Mouse (Mus musculus) liver (tissue): ENCODE results near the gene Angptl6.
A peak's percentile ranks its signal among the peaks of the same experiment; 100 is the strongest.

Source experiments
- DNase-seq: peaks from one replicate; pipeline ENCODE4 v3.0.0-alpha.2; 2020; ENCODE audit warnings: mixed read lengths

Angptl6 gene

GRCm38 (mm10) chr9:20879097-20879792 is at the start of gene Angptl6:
Angptl6 (minus strand) TSS chr9:20879727.
- no peak for DNase-seq

- DNase-seq: no peak
These were observed 43.7 kb upstream of the Angptl6 start for GRCm38 (mm10) chr9:20923258-20923657.

DNA sequence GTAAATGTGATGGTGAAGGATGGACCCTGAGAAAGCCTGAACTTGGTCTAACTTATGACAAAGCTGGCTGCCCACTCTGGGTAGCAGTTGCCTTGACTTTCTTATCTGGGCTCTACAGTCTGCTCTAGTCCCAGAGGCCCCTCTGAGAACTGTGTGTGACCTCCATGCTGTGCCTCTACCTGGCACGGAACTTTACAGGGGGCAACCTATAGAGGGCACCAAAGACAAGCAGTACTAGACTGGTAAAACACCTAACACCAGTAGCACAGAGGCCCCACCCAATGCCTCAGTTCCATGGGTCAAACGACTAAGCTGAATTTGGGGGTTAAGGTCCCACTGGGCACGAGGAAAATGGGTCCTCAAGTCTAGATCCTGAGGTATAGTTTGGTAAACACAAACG is 36.6 kb upstream of the Angptl6 start:
- DNase-seq: peak; percentile 45

DNA sequence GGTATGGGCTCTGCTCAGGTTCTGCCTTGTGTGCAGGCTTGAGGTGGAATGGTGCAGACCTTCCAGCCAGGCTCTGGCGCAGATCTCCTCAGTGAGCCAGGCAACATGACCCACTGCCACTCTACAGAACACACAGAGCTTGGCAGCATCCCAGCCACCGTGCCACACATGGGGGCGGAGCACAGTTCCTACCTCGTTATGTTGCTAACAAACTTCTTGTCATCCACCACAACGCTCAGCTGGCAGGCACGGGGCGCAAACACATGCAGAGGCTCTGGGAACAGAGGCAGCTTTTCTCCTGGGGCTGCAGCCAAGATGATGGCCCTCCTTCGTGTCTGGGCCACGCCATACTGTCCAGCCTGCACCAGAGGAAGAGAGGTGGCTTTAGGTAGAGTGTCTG is 30.4 kb upstream of the Angptl6 start:
- DNase-seq: no peak

DNA sequence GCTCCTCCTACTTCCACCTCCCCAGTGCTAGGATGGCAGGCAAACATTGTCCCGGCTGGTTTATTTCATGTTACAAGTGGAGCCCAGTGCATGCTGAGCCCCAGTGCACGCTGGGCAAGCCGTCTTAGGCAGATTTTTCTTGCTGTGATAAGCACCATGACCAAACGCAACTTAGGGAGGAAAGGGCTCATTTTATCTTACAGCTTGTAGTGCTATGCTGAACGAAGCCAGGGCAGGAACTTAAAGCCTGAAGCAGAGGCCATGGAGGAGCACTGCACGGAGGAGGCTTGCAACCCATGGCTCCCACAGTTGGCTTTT is 22.6 kb upstream of the Angptl6 start:
- no peak for DNase-seq

DNA sequence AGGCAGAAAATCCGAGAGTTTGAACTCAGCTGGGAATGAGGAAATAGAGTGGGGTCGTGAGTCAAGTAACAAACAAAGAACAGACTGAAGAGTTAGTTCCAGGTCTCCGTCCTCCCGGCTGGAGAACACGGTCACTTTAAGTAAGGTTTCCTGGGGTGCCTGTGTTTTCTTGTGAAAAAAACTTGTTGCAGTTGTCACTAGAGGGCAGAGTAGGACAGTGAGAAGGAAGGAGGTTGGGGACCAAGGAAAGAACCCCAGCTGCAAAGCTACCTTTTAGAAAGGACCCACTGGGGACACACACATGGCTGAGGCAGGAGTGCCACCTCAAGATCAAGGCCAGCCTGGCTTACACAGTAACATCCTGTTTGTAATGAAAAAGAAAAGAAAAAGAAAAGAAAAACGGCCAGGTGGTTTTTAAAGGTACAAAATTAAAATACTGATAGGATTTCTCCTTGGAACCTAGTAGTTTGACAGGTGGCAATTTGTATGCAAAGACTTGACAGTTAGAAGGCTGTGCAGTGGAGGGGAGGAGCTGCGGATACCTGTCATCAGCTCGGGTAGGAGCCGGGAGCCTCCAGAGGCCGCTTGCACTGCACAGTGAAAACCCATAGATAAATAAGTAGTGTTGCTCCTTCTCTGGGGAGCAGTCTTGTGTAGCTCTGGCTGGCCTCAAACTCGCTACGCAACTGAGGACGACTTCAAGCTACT is 22.1 kb upstream of the Angptl6 start:
- peak; percentile 48 for DNase-seq

DNA sequence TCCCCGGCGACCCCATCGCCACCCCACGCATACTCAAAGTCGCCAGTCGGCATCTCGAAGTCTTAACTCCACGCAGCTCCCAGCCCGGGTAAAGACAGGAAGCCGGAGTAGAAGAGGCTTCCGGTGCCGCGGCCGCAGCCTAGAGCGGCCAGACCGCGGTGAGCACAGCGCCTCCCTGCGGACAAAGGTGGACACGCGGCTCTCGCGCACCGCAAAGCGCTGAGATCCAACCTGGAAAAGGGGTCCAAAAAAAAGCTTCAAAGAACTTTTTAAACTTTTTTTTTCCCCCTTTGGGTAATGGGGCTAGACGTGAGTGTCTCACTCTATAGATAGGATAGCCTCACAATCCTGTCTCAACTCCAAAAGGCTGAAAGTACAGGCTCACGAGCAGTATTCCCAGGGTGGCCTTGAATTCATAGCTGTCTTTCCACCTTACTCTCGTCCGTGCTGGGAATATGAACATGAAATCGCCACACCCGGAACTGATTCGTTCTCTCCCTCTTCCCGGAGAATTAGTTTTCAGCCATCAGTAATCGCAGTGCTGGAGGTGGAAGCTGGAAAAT is 19.1 kb upstream of the Angptl6 start, which contains the start of gene Eif3g:
Gene Eif3g, minus strand, starts transcription at position 113 of the 563 bp plus-strand sequence.
- DNase-seq: peak; percentile 88

GRCm38 (mm10) chr9:20897736-20898510 is 18.4 kb upstream of the Angptl6 start:
- no peak for DNase-seq

DNA sequence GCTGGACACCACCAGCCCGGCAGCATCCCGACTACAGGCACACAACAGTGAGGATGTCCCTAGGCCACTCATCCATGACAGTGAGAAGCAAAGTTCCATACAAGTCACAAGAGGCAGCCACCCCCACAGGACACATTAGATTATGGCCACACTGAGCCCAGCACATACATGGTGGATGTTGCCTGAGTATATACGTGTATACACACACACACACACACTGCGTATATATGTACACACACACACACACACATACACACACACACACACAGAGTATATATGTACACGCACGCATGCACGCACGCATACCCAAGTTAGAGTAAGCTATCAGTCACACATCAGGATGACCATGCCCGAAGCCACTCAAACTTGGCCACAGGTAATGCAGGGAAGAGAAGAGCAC is 15.9 kb upstream of the Angptl6 start:
- DNase-seq: no peak

- no peak for DNase-seq
These were observed 15.1 kb upstream of the Angptl6 start for GRCm38 (mm10) chr9:20894629-20895028.

- DNase-seq: no peak
These were observed 14.2 kb upstream of the Angptl6 start for GRCm38 (mm10) chr9:20893590-20894343.

GRCm38 (mm10) chr9:20893069-20893468 is 13.5 kb upstream of the Angptl6 start:
- no peak for DNase-seq

- no peak for DNase-seq
These were observed 12.7 kb upstream of the Angptl6 start for GRCm38 (mm10) chr9:20892104-20892653.

DNA sequence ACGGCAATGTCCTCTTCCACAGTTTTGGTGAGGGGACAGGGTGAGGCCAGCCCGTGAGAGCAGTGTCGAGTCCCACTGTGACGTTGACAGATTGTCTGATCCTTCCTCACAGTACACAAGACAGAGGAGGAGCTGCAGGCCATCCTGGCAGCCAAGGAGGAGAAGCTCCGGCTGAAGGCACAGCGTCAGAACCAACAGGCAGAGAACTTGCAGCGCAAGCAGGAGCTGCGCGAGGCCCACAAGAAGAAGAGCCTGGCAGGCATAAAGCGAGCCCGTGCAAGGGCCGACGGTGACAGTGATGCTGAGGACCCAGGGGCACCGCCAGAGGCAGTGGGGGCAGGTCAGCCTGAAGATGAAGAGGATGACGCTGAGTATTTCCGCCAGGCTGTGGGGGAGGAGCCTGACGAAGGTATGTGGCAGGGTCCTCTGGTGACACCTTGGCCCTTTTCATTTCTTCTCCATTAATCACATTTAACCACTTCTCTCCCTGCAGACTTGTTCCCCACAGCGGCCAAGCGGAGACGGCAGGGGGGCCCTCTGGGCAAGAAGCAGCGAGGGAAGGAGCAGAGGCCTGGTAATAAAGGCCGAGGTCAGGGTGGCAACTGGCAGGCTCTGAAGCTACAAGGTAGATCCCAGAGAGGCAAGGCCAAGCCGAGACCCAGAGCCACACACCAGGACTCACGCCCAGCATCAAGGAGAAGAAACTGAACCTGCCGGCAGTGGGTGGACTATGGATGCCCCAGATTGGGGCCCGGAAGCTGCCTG is 12.0 kb upstream of the Angptl6 start:
- DNase-seq: no peak

- DNase-seq: no peak
These were observed 10.9 kb upstream of the Angptl6 start for GRCm38 (mm10) chr9:20890411-20890810.

GRCm38 (mm10) chr9:20889185-20890141 is 9.9 kb upstream of the Angptl6 start:
- DNase-seq: peak; percentile 80

DNA sequence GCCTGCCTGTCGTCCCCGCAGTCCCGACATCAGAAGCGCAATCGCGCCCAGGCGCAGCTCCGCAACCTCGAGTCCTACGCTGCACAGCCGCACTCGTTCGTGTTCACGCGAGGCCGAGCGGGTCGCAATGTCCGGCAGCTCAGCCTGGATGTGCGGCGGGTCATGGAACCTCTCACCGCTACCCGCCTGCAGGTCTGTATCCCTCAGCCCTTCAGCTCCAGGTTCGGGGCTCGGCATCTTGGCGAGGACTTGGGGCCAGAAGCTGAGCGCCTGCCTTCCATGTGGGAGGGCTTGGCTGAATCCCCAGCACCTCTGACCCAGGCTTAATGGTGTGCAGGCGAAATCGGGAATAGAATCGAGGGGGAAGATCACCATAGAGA is 8.8 kb upstream of the Angptl6 start:
- no peak for DNase-seq

- peak; percentile 94 for DNase-seq
These were observed 8.3 kb upstream of the Angptl6 start, which contains the start of gene Ppan for GRCm38 (mm10) chr9:20887704-20888385. Ppan (plus strand) TSS chr9:20888175.

DNA sequence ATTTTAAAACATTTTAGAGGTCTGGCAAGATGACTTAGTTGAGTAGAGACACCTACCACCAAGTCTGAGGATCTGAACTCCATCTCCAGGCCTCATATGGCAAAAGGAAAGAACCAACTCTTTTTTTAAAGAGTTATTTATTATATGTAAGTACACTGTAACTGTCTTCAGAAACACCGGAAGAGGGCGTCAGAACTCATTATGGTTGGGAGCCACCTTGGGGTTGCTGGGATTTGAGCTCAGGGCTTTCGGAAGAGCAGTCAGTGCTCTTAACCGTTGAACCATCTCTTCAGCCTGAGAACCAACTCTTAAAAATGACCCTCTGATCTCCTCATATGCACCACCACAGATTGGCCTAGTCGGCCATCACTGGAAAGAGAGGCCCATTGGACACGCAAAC is 7.7 kb upstream of the Angptl6 start:
- DNase-seq: no peak

DNA sequence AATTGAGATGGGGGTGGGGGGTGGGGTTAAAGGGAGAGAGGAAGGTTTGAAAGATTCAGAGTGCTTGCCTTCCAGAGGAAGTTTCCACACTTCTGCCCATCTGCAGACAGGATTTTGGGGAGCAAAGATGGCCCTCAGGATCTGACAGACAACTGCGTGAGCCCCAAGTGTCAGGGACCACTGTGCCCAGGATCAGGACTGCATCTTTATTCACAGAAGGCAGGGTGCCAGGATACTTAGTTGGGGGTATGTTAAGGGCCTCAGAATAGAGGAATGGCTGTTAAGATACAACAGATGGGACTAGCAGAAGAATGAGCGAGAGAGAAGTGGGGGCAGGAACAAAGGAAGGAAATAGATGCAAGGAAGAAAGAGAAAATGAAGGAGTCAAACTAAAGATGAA is 7.0 kb upstream of the Angptl6 start:
- DNase-seq: no peak
